Mouse (Mus musculus): ENCODE measurements around the gene Krtap5-4.
"Not testable (repeated sequence)": the region's sequence is repeated elsewhere in the genome, so short reads cannot be mapped to it uniquely, and the experiment has no call there.

Krtap5-4 gene

DNA sequence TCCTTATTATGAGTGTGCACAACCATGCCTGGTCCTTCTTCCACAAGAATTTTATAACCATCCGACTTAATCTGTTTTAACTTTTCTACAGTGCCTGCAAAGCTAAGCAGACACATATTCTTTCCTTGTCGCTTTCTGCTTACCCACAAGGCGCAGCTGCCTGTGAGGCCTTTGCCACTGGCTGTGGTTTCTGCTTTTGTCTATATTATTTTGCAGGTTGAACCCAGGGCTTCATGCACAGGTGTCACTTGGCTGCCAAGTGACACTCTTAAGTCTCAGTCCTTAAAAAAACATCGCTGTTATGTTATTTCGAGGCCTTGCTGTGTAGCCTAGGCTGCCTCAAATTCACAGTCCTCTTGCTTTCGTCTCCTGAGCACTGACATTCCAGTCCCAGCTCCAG lies 19.3 kb downstream of the Krtap5-4 start:
- no peak for DNase-seq (ENCODE audit: low spot score)

DNA sequence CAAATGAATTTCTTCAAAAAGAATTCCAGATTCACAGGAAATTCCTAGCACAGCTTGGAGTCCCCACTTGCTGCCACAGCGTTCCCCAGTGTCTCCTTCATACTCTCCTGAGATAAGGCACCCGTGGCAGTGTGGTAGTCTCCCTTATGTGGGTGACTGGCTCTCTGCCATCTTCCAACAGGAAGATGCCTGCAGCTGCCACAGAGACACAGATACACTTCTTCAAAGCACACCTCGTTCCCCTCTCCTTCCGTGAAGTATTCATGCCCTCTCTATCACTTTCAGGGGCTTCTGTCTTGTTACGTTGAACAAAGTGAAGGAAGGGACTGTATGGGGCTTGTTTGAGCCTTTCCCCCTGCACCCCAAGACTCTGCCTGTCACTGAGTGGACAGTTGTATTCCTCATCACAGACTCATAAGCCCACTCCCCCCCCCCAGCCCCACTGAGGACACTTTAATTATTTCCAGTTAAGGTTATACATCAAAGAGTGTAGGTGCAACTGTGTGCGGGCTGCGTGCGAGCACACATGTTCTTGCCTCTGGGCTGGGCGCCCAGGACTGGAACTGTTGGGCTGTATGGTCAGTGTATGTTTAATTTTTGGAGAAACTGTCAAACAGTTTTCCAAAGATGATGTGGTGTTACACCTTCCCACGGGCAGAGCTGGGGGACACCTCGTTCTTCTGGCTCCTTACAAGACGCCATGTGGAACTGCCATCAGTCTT lies 20.2 kb downstream of the Krtap5-4 start:
- DNase-seq (ENCODE audit: low spot score), result no peak

DNA sequence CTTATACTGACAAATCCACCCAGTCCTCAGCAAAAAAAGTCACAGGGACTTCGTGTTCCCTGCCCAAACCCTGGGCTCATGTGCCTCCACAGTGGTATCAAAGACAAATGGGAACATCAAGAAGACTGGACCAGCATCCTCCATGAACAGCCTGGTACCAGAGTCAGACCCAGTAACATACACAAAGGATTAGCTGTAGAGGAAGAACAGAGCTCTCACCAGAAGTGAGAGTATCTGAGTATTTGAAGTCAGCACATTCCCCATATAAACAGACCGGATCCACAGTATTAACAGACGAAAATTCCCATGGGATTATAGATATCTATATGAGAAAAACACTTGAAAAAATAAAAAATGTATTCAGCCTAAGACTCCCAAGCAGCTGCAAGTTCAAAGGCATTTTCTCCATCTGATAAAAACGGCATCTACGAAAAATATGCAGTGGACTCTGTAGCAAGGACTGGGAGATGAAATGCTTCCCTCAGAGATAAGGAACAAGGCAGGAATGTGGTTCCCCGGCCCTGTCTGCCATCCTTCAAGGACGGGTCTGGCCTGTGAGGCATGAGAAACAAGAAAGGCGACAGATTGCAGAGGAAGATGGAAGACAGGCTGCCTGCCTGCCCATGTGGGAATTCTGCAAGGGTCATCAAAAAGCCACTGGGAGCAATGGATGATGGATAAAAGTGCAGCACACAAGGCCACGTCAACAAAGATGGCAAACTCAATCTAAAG lies 23.5 kb downstream of the Krtap5-4 start:
- DNase-seq (ENCODE audit: low spot score), result no peak

DNA sequence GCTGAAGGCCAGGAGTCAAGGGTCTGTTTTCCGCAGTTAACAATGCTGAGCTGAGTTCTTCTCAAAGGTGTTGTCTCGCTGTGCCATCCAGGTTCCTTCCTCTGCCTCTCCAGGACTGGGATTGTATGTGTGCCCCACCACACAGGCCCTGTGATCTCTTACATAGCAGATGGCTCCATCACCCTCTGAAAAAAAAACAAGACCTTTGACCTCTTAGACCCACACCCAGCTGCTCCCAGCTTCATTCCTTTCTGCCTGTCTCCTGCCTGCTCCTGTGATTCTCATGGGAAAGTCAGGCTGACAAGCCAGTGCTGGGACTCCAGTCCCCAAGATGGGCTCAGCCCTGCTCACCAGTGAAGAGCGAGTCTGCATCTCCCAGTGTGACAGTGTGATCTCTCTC lies 25.2 kb downstream of the Krtap5-4 start:
- no peak for DNase-seq (ENCODE audit: low spot score)

DNA sequence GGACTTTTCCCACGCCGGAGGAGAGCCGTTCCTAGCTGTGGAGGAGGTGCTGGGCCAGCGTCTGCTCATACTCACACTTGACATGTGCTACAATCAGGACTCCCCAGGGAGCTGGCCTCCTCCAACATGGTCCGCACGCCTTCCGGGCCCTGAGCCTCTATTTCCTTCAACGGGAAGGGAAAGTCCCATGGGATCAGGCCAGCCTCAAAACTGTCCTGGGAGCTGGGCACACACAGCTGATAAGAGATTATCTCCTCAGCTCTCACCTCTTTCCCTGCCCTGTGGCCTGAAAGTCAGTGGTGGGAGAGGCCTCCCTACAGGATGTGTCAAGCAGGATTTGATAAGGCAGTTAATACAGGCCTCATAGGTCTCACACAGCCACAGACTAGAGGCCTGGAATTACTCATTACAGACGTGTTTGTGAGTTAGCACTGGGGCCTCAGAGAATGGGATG lies 26.9 kb downstream of the Krtap5-4 start:
- DNase-seq (ENCODE audit: low spot score), result no peak

DNA sequence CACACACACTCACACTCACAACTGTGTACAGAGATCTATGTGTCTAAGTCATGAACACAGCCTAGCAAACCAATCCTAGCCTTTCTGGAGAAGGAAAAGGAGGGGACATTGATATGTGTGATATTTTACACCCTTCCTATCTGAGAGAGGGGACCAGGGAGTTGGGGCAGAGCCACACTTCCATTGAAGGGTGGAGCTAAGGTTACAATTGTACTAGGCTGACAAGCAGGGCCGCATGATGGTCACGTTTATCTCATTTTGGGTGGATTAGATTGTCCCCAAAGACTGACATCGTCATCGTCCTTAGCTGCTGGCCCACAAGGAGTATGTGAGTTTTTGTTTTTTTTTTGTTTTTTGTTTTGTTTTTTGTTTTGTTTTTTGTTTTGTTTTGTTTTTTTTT lies 27.9 kb downstream of the Krtap5-4 start:
- no peak for DNase-seq (ENCODE audit: low spot score)

DNA sequence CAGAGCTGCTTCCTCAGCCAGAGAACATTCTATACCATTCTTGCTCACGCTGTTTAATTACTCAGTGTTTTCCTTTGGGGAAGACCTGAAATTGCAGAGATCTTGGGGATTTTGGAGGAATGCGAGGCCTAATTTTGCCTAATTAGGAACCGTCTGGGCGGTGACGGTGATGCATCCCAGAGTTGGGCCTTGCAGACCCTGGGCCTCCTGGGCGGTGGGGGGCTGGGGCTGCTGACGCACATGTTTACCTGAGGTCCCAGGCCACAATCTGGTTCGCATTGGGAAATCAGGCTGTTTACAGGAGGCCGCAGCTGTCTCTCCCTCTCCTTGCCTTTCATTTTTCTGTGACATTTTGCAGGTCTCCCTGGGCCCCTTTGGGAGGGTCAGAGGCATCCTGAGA lies 29.4 kb downstream of the Krtap5-4 start:
- not testable (repeated sequence) for DNase-seq (ENCODE audit: low spot score)

DNA sequence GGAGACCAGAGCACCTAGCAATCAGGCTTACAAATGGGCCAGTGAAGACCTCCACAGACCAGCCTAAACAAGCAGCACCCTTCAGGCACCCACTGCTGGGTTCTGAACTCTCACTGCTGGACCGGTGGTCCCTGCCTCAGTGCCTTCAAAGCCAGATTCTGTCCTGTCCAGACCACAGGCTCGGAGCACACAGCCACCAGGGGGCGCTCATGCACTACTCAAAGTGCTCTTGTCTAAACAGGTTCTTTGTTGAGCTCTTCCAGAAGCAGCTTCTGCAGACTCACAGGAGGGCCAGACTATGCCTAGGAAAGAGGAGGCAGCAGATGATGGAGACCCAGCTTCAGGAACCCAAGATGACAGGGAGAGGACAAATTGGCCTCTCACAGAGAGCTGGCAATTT lies 30.9 kb downstream of the Krtap5-4 start:
- peak; percentile 81 for DNase-seq (ENCODE audit: low spot score)

DNA sequence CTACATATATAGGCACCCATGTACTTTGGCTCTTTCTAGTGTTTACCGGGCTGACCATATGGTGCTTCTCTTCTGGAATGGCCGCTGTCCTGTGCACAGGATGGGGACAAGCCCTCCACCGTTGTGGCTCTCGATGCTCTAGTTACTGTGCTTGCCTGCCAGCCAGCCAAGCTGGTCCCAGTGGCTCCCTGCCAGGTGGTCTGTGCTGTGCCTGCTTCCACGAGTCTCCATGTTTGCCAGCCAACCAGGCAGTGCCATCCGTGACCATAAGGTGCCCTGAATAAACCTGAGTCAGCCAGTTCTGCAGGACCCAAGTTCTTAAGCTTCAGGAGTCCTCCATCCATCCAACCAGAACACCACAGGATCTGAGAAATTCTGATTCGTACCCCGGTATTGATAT lies 31.8 kb downstream of the Krtap5-4 start:
- DNase-seq (ENCODE audit: low spot score), result no peak

DNA sequence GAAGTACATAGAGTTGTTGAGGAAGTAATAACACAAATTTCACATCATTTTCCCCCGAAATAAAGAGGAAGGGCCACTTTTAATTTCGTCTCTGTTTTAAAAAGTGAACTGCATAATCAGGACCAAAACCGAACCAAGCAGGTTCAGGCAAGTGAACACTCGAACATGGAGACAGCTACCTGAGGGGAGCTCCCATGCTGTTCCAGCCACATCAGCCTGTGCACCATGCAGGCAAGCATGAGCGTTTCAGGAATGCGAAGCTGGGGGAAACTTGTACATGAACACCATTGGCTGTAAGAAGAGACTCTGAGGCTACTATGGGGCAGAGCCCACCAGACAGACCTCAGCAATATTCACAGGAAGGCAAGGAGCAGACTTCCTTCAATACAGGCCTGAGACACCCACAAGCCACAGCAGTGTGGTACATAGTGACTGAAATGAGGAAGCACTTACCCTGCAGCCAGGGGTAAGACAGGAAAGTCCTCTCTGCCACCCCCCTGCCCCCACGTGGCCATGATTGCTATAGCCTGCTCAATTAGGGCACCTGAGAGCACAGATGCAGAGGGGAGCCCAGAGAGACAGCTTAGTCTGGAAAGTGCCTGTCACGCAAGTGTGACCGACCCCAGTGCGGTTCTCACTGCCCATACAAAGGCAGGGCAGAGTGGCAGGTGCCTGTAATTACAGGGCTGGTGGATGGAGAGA lies 37.1 kb downstream of the Krtap5-4 start:
- DNase-seq (ENCODE audit: low spot score), result no peak

DNA sequence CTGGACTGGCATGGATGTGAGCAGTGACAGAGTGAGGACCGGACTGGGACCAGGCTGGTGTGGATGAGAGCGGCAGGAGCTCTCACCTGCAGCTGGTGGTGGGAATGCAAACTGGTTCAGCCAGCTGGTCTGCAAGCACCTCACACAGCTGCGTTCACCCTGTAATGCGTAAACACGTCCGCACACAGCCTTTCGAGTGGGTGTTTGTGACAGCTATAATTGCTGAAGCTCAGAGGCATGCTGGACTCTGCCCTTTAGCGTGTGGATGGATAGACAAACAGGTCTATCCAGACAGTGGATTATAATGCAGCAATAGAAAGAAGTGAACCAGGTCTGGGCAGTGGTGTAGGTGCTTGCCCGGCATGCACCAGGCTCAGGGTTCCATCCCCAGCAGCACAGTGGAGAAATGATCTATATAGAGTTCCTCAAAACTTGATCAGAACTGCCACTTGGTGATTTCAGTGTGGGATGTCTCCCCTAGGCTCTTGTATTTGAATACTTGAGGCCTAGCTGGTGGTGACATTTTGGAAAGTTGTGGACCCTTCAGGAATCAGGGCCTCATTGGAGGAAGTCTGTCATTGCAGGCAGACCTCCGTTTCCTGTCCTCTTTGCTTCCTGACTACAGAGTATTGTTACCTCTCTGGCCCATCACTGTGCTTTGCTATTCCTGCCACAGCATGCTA lies 38.4 kb downstream of the Krtap5-4 start:
- DNase-seq (ENCODE audit: low spot score), result no peak

DNA sequence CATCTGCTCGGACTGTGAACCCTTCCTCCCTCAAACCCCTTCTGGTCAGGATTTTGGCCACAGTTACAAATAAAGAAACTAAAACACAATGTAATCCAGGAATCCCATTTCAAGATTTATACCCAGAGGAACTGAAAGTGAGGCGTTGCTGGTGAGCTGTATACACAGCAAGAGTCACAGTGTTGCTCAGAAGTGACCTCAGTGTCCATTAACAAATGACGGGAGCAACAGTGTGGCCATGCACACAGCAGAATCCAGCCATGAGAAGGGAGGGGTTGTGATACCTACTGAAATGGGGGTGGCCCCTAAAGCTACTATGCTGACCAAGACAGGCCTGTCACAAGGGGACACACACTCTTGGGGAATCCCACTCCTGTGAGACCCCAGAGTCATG lies 38.9 kb downstream of the Krtap5-4 start:
- DNase-seq (ENCODE audit: low spot score), result no peak

DNA sequence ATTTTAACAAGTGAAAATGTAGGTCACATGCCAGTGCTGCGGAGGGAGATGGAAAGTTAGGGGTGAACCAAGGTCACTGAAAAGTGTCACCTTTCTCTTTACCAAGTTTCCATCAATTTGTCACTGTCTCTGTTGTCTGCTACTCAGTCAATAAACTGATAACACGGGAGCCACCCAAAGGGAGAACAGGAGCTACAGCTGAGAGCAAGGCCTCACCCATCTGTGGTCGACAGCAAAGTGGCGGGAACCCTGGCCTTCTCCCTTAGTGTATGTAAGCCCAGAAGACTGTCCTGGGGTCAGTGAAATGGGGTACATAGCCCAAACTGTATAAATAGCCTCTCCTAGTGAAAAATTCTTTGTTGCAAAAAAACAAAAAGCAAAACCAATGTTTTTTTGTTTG lies 44.2 kb downstream of the Krtap5-4 start:
- DNase-seq (ENCODE audit: low spot score), result no peak

DNA sequence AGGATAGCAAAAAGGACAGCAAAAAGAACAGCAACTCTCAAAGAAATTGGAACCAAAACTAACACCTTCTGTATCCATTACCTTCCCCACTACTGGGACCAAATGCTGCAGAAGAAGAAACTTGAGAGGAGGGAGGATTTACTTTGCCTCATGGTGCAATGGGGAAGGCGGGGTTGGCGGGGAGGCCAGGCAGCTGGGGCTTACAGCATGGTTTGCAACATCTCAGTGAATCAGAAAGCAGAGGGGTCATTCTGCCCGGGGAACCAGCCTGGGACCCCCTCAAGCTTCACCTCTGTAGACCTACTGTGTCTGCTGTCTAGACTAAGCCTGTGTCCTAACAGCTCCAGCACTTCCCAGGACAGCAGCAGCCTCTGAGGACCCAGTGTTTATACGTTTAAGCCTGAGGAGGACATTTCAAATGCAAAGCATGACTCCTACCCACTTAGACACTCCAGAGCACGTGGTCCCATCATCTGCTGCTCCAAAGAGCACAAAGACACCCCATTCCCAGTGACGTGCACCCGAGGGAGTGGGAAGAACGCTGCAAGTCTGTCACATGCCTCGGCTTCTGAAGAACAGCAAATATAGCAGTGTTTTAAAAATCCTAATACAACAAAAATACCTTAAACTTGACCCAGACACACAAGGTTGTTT lies 46.1 kb downstream of the Krtap5-4 start:
- DNase-seq (ENCODE audit: low spot score), result no peak

DNA sequence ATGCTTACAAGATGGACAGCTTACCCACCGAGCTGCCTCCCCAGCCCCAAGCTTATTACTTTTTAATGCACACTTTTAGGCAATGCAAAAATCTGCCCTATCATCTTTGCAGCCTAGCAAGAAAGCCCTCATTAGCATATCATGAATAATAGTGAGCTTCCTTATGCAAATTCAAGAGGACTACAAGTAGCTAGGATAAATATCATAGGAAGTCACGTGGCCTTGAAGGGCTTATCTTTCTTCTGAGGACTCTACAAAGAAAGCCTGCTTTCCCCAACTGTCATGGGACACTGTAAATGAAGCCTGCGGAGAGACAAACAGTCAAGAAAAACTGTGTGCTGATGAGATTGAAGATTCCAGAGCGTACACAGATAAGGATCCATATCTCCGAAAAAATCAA lies 48.2 kb downstream of the Krtap5-4 start:
- DNase-seq (ENCODE audit: low spot score), result no peak

DNA sequence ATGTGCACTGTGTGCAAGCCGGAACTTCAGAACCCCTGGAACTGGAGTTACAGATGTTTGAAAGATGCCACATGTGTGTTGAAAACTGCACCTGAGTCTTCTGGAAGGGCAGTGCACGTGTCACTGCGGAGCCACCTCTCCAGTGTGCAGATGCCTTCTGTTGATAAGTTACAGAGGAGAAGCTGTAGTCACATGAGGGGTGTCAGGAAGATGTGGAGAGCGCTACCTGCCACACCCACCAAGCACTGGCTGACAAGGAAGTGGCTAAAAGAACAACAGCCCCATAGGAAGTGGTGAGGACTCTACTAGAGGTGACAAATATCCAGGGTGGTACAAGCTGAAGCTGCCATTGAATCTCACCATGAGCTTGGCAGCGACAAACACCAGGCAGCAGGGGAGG lies 50.5 kb downstream of the Krtap5-4 start:
- no peak for DNase-seq (ENCODE audit: low spot score)
